Mouse (Mus musculus) liver, embryonic 15.5 days (tissue): ENCODE results near the gene Dlg2. TPM values are rescaled to one million over a fixed set of nuclear protein-coding genes. Genes with fewer than 3 reads are reported as not detected.

Experiments used
- ATAC-seq: fragments of 200-750 bp; cut with Nextera tagmentation; 2 replicates; pipeline ENCODE4 v1.8.0; 2017; ENCODE audit warnings: moderate number of reproducible peaks, mild to moderate bottlenecking, moderate library complexity; ENCODE audit not compliant: insufficient read depth
- H3K27ac ChIP-seq: fragments of 300-500 bp; sonication (generic); replicated peaks from 2 replicates; pipeline ENCODE4 v1.5.1; 2015; ENCODE audit warnings: mild to moderate bottlenecking, inconsistent platforms
- H3K27me3 ChIP-seq: fragments of 300-500 bp; sonication (generic); 2 replicates; pipeline ENCODE4 v1.6.1; 2015; ENCODE audit warnings: mild to moderate bottlenecking, inconsistent platforms
- H3K36me3 ChIP-seq: fragments of 300-500 bp; sonication (generic); replicated peaks from 2 replicates; pipeline ENCODE4 v1.6.1; 2015; ENCODE audit warnings: moderate library complexity, mild to moderate bottlenecking, inconsistent platforms
- H3K4me1 ChIP-seq: fragments of 300-500 bp; sonication (generic); replicated peaks from 2 replicates; pipeline ENCODE4 v1.6.1; 2015; ENCODE audit warnings: inconsistent platforms
- H3K4me2 ChIP-seq: fragments of 300-500 bp; sonication (generic); 2 replicates; pipeline ENCODE4 v1.6.1; 2015; ENCODE audit warnings: moderate library complexity, mild to moderate bottlenecking, inconsistent platforms
- H3K4me3 ChIP-seq: fragments of 300-500 bp; sonication (generic); replicated peaks from 2 replicates; pipeline ENCODE4 v1.5.1; 2015; ENCODE audit warnings: mild to moderate bottlenecking, inconsistent platforms
- H3K9ac ChIP-seq: fragments of 300-500 bp; sonication (generic); 2 replicates; pipeline ENCODE4 v1.6.1; 2015; ENCODE audit warnings: moderate library complexity, mild to moderate bottlenecking, inconsistent platforms
- H3K9me3 ChIP-seq: fragments of 300-500 bp; sonication (generic); replicated peaks from 2 replicates; pipeline ENCODE4 v1.6.1; 2016; ENCODE audit warnings: inconsistent platforms
- WGBS: fragments of 180-500 bp; shearing (Covaris S2); methylation state at CpG from one replicate; pipeline ENCODE4 v1.1.7; 2015; ENCODE audit warnings: mixed read lengths; ENCODE audit not compliant: insufficient replicate concordance; 5-methylcytosine and 5-hydroxymethylcytosine counted together
- polyA plus RNA-seq: library from polyadenylated mRNA; unstranded; fragments of >200 nt; fragmentation: Nextera tagmentation; extraction: Ambion mirVana; gene quantifications from 2 replicates; pipeline ENCODE4 v1.2.1, GENCODE M21; 2015

Dlg2 gene
- polyA plus RNA-seq, 1 experiment from 2014 or later: 0.60 TPM

DNA sequence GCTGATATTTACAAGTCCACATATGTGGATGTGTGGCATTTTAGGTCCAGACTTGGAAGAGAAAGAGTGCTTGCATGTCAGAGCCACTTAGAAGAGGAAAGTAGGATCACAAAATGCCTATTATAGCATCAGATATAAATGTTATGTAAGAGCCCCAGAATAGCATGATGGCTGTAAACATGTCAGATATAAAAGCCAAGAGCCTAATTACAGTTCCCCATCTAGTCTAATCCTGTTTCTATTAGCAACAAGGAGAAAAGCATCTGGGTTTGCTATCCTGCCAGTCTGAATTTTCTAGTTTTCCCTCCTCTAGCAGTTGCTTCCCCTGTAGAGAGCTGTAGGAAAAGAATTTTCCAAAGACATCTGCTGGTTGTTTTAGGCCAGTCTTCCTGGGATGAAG is 217.6 kb downstream of the Dlg2 start:
- H3K9ac ChIP-seq: no peak overlapping the region
- H3K27ac ChIP-seq: no peak overlapping the region
- no peak overlapping the region for H3K4me3 ChIP-seq
- no peaks in the 10 kb centered on the region for H3K4me1 ChIP-seq
- H3K27me3 ChIP-seq: no peaks in the 10 kb centered on the region
- H3K9me3 ChIP-seq: no peaks in the 10 kb centered on the region
- no peak overlapping the region for H3K4me2 ChIP-seq
- no peaks in the 10 kb centered on the region for H3K36me3 ChIP-seq
- no peak for ATAC-seq

DNA sequence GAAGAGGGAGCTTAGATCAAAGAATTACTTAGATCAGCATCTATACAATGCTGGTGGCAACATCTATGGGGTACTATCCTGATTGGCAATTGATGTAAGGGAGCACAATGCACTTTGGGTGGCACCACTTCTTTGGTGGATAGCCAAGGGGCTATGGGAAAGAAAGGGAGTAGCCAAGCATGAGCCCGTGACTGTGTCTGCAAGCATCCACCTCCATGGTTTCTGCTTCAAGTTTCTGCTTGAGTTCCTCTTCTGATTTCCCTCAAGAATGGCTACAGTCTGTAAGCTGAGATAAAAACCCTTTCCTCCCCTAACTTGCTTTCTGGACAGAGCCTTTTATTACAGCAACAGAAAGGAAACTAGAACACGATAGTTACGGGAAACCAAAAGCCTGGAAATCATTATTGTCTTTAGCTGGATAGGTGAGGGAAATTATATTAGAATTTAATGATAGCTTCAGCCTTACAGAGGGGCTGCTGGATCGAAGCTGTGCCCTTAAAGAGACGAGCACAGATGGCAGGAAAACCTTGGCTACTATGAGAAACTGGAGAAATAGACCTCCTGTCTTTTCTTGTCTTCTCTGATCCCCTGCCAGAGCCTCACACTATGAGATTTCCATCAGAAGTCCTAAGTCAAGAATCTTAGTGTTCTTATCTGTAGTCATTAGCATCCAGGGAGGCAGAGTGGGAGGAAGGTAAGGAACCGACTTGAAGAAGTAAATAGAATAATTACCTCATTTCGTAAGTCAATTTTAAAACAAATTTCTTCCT is 219.9 kb downstream of the Dlg2 start:
- Histone ChIP-seq H3K36me3 (no peaks in the 10 kb centered on the region), H3K4me1 (no peaks in the 10 kb centered on the region), H3K27ac (no peak overlapping the region), H3K27me3 (no peaks in the 10 kb centered on the region), H3K9me3 (no peaks in the 10 kb centered on the region), H3K9ac (no peak overlapping the region), H3K4me3 (no peak overlapping the region), H3K4me2 (no peak overlapping the region)
- no peak for ATAC-seq
- 60% methylated on average over 7 of the region's 7 CpGs for WGBS

DNA sequence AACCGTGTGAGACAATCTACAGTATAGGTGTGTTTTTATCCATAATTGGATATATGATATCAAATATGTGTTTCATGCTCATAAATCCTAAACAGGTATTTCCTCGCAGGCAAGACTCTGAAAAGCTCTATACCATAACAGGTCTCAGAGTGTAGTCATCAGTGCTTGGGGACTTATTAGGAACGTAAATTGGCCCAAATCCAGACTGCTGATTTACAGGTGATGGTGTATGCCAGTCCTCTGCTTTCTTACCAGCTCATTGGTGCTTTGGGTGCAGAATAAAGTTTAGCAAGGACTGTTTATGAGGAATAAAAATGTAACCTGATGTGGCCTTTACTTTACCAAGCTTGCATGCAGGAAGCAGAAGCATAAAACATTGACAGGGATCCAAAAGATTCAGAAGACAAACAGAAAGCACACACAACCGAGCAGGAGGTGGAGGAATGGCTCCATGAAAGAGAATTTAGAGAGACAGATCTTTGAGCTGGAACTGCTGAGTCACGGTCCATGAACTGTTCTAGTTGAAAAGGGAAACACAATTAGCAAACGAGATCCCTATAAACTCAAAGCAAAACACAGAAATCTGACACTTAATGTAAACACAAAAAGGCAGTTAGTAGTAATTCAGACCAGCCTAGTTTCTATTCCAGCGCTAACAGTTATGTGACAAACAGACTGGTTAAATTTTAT is 226.8 kb downstream of the Dlg2 start:
- Histone ChIP-seq H3K36me3 (no peaks in the 10 kb centered on the region), H3K4me2 (no peak overlapping the region), H3K9ac (no peak overlapping the region), H3K9me3 (no peaks in the 10 kb centered on the region), H3K27me3 (no peaks in the 10 kb centered on the region), H3K27ac (no peak overlapping the region), H3K4me1 (no peaks in the 10 kb centered on the region), H3K4me3 (no peak overlapping the region)
- 47% methylated on average over 7 of the region's 7 CpGs for WGBS
- no peak for ATAC-seq

DNA sequence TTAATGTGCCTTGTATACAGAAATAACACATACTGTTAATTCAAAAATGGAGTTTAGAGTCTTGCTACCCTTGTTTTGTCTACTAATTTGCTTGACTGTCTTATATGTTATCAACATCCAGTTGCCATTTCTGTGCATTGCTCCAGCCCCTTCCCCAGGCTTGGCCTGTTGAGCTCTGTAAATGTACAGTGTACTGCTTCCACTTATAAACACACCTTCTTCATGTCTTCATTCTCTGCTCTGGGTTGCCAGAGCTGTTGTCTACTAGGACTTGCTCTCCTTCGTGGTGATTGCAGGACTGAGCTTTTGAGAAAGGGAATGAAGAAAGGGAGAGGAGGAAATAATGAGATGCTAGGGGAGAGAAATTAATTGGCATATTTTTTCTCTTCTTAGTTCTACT is 227.5 kb downstream of the Dlg2 start:
- no peaks in the 10 kb centered on the region for H3K27me3 ChIP-seq
- no peaks in the 10 kb centered on the region for H3K9me3 ChIP-seq
- H3K4me1 ChIP-seq: no peaks in the 10 kb centered on the region
- ATAC-seq: no peak
- no peak overlapping the region for H3K9ac ChIP-seq
- H3K4me2 ChIP-seq: no peak overlapping the region
- H3K36me3 ChIP-seq: no peaks in the 10 kb centered on the region
- H3K4me3 ChIP-seq: no peak overlapping the region
- WGBS: 50% methylated on average over 1 of the region's 1 CpGs
- H3K27ac ChIP-seq: no peak overlapping the region

DNA sequence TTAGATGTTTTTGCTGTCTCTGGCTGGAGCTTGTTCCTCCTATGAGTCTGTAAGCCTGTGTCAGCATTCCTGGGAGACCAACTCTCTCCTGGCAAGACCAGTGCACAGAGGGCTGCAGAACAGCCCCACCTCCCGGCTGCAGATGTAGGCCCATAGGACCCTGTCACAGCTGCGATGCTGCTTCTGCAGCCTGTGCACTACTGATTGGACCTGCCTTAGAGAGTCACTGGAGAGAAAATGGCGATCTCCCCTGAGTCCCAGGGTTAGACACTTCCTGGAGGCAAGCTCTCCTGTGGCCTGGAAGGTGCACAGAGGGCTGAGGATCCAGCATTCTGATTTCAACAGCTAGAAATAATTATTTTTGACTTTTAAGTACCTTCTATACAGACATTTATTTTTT is 257.6 kb downstream of the Dlg2 start:
- 52% methylated on average over 3 of the region's 3 CpGs for WGBS
- no peak for ATAC-seq
- H3K27ac ChIP-seq: no peak overlapping the region
- no peak overlapping the region for H3K4me2 ChIP-seq
- H3K4me1 ChIP-seq: no peaks in the 10 kb centered on the region
- H3K9ac ChIP-seq: no peak overlapping the region
- no peaks in the 10 kb centered on the region for H3K27me3 ChIP-seq
- no peak overlapping the region for H3K4me3 ChIP-seq
- H3K36me3 ChIP-seq: no peaks in the 10 kb centered on the region
- no peaks in the 10 kb centered on the region for H3K9me3 ChIP-seq

DNA sequence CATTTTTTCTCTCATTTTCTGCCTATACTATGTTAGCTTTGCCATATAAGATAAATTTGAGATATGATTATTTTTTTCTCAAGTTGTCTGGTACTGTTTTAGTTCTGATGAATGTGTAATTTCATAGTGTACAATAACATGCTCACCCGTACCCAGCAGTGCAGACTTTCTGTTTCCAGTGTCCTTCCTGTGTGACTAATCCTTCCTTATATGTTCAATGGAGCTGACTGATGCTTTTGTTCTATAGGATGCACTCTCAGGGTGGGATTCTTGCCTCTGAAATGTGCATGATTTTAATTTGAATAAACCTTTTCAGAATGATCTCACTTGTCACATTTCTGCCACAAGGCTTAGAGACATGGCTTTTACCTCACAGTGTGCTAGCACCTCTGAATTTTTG is 259.9 kb downstream of the Dlg2 start:
- Histone ChIP-seq H3K9ac (no peak overlapping the region), H3K9me3 (no peaks in the 10 kb centered on the region), H3K36me3 (no peaks in the 10 kb centered on the region), H3K4me1 (no peaks in the 10 kb centered on the region), H3K4me2 (no peak overlapping the region), H3K27ac (no peak overlapping the region), H3K27me3 (no peaks in the 10 kb centered on the region), H3K4me3 (no peak overlapping the region)
- 23% methylated on average over 1 of the region's 1 CpGs for WGBS
- no peak for ATAC-seq

DNA sequence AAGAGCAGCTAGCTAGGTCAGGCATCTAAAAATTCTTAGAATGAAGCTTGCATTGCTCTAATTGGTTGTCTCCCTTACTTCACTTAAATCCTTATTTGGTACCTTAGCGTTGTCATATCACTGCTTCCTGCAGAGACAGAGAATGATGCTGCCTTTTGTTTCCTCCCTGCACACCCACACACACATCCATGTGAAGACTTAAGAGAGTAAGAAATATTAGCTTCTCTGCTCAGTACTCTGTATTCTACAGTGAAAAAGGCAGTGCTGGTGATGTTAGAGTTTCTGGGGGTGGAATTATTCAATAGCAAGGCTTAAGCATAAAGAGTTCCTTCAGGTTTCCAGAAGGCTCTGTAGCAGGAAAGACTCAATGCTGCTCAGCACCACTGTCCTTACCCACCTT is 272.2 kb downstream of the Dlg2 start:
- Histone ChIP-seq H3K4me1 (no peaks in the 10 kb centered on the region), H3K27ac (no peak overlapping the region), H3K9me3 (no peaks in the 10 kb centered on the region), H3K9ac (no peak overlapping the region), H3K36me3 (no peaks in the 10 kb centered on the region), H3K4me3 (no peak overlapping the region), H3K4me2 (no peak overlapping the region), H3K27me3 (no peaks in the 10 kb centered on the region)
- ATAC-seq: no peak
- 50% methylated on average over 1 of the region's 1 CpGs for WGBS

DNA sequence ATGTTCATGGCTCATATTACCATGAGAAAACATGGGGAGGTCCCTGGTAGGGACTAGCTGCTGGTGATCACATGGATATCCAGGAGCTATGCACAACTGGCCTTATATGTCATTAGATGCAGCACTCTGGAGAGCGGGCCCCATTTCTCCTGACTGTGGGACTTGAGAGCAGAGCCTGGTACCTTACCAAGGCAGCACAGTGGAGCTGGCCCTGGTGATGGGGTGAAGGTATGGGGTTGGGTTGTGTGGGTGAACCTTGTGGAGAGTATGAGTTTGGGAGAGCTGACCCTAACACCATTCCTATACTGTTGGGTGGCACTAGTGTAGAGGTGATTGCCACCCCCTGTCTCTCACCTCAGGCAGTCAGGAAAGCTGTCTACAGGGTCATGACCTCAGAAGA is 311.5 kb downstream of the Dlg2 start:
- Histone ChIP-seq H3K36me3 (no peaks in the 10 kb centered on the region), H3K4me2 (no peak overlapping the region), H3K27me3 (no peaks in the 10 kb centered on the region), H3K9me3 (no peaks in the 10 kb centered on the region), H3K27ac (no peak overlapping the region), H3K4me1 (no peaks in the 10 kb centered on the region), H3K9ac (no peak overlapping the region), H3K4me3 (no peak overlapping the region)
- 80% methylated on average over 1 of the region's 1 CpGs for WGBS
- no peak for ATAC-seq

DNA sequence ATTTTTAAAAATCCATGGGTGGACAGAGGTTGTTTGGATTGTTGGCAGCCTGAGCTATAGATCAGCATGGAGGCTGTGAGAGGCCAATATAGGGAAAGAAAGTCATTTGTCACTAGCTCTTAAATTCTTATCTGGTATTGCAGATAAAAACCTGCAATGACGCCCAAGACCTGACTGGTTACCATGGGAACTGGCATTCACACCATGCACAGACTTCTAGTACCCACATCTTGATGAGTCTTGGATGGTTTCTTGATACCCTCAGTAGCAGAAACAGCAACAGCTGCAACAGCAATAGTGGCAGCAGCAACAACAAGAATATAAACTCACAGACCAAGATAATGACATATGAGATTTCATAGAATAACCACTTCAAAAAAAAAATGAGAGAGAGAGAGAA is 315.1 kb downstream of the Dlg2 start:
- no peak overlapping the region for H3K27ac ChIP-seq
- WGBS: 20% methylated on average over 1 of the region's 1 CpGs
- no peak overlapping the region for H3K4me3 ChIP-seq
- H3K9ac ChIP-seq: no peak overlapping the region
- no peaks in the 10 kb centered on the region for H3K36me3 ChIP-seq
- H3K27me3 ChIP-seq: no peaks in the 10 kb centered on the region
- no peaks in the 10 kb centered on the region for H3K4me1 ChIP-seq
- no peak overlapping the region for H3K4me2 ChIP-seq
- ATAC-seq: no peak
- no peaks in the 10 kb centered on the region for H3K9me3 ChIP-seq

DNA sequence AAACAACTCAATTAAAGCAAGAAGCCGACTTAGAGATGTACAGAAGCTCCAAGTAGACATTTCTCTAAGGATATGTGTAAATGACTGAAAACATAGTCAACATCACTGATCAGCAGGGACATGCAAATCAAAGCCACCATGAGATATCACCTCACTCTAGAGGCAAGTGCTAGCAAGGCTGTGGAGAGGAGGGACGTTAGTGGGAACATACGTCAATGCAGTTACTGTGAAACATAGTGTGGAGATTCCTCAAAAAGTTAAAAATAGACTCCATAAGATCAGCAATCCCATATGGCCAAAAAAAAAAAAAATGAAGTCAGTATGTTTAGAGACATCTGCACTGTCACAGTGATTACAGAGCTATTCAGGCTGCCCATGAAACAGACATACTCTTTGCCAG is 349.2 kb downstream of the Dlg2 start:
- Histone ChIP-seq H3K27me3 (no peaks in the 10 kb centered on the region), H3K27ac (no peak overlapping the region), H3K36me3 (no peaks in the 10 kb centered on the region), H3K9me3 (no peaks in the 10 kb centered on the region), H3K4me3 (no peak overlapping the region), H3K9ac (no peak overlapping the region), H3K4me2 (no peak overlapping the region), H3K4me1 (no peaks in the 10 kb centered on the region)
- 58% methylated on average over 3 of the region's 3 CpGs for WGBS
- ATAC-seq: no peak

DNA sequence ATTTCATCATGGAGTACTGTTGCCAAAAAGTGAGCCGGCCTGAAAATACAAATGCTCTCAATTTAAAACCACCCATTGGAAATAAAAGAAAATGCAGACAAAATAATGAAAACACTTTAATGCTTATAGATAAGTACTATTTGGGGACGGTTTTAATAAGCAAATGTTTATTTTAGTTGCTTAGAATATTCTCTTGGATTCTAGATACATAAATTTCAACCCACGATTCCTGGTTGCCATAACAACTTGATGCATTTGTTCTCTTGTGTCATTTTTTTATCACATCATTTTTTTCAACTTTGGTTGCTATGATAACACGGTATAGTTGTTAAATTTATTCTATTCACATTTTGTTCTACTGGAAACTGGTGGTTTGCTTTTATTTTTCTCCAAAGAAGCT is 364.8 kb downstream of the Dlg2 start:
- no peaks in the 10 kb centered on the region for H3K36me3 ChIP-seq
- WGBS: 46% methylated on average over 4 of the region's 4 CpGs
- ATAC-seq: no peak

More for the DNA sequence above, 364.8 kb downstream of the Dlg2 start:
- no peaks in the 10 kb centered on the region for H3K27me3 ChIP-seq
- H3K9ac ChIP-seq: no peak overlapping the region
- no peak overlapping the region for H3K4me3 ChIP-seq
- H3K27ac ChIP-seq: no peak overlapping the region
- H3K9me3 ChIP-seq: no peaks in the 10 kb centered on the region
- H3K4me1 ChIP-seq: no peaks in the 10 kb centered on the region
- no peak overlapping the region for H3K4me2 ChIP-seq
